Mouse (Mus musculus) adrenal gland, postnatal 10 days (tissue): ENCODE data around the gene Zbtb26. TPM values are rescaled to one million over a fixed set of nuclear protein-coding genes. Genes with fewer than 3 reads are reported as not detected.

Experiments
- total RNA-seq, 2 experiments: library from RNA; stranded (reverse); gene quantifications; 2 replicates each; pipeline ENCODE4 v1.2.3; 2021

Zbtb26 gene
- total RNA-seq, 2 experiments from 2014 or later, result 6.2 to 10.2 TPM

Other genes with a start within 250 kb of the Zbtb26 start
- not detected for gene Olfr366, start 231.6 kb downstream of the Zbtb26 start, total RNA-seq
- not detected for gene Olfr368, start 116.6 kb downstream of the Zbtb26 start, total RNA-seq
- 10 to 100 TPM; 40.8 to 41.2 TPM for gene Pdcl, start 83.8 kb downstream of the Zbtb26 start, total RNA-seq
- 10 to 100 TPM; 34.8 to 43.4 TPM for gene Rc3h2, start 20.2 kb downstream of the Zbtb26 start, total RNA-seq
- 10 to 100 TPM; 12.6 to 13.6 TPM for gene Zbtb6, start within 50 bp of the Zbtb26 start, total RNA-seq
- gene Rabgap1, start 144 bp upstream of the Zbtb26 start, total RNA-seq, result 10 to 100 TPM; 49.5 to 61.9 TPM
- 1 to 10 TPM; 1.1 to 2.0 TPM for gene Gpr21, start 73.2 kb upstream of the Zbtb26 start, total RNA-seq